Mouse (Mus musculus) bone marrow, adult 2 months (tissue): ENCODE data around the gene Wdr4. TPM values are rescaled to one million over a fixed set of nuclear protein-coding genes. Genes with fewer than 3 reads are reported as not detected.

Experiments used
- H3K27ac ChIP-seq: fragments of 200-500 bp; 2 replicates; pipeline ENCODE4 v1.5.1; 2012; ENCODE audit warnings: low read depth, mild to moderate bottlenecking, control low read depth, inconsistent platforms, low read length; ENCODE audit not compliant: control insufficient read depth, poor library complexity, insufficient read depth
- H3K4me1 ChIP-seq: fragments of 200-500 bp; 2 replicates; pipeline ENCODE4 v1.6.1; 2011; ENCODE audit warnings: low read length; ENCODE audit not compliant: control insufficient read depth, insufficient read depth
- H3K4me3 ChIP-seq: fragments of 200-500 bp; replicated peaks from 2 replicates; pipeline ENCODE3; 2011; ENCODE audit warnings: mild to moderate bottlenecking, low read depth, low read length, control low read depth; ENCODE audit not compliant: control insufficient read depth
- CTCF ChIP-seq: fragments of 200-500 bp; IDR thresholded peaks from 2 replicates; pipeline ENCODE4 v1.5.1; 2011; ENCODE audit warnings: low read length, control low read depth; ENCODE audit not compliant: control insufficient read depth, insufficient read depth
- POLR2A ChIP-seq: fragments of 200-500 bp; IDR thresholded peaks from 2 replicates; pipeline ENCODE4 v1.6.1; 2011; ENCODE audit warnings: low read depth, mild to moderate bottlenecking, control low read depth, low read length, borderline replicate concordance; ENCODE audit not compliant: control insufficient read depth
- WGBS: fragments of 180-500 bp; shearing (Covaris S2); methylation state at CpG from one replicate; pipeline ENCODE4 v1.1.7; 2018; 5-methylcytosine and 5-hydroxymethylcytosine counted together
- polyA plus RNA-seq: library from polyadenylated mRNA; stranded (reverse); fragments of >200 nt; gene quantifications from 2 replicates; pipeline ENCODE4 v1.2.4, GENCODE M21; 2011; ENCODE audit warnings: low replicate concordance; ENCODE audit not compliant: missing spikeins, insufficient read depth, insufficient read length

The Wdr4 gene
- polyA plus RNA-seq, 1 experiment = 13.6 TPM

DNA sequence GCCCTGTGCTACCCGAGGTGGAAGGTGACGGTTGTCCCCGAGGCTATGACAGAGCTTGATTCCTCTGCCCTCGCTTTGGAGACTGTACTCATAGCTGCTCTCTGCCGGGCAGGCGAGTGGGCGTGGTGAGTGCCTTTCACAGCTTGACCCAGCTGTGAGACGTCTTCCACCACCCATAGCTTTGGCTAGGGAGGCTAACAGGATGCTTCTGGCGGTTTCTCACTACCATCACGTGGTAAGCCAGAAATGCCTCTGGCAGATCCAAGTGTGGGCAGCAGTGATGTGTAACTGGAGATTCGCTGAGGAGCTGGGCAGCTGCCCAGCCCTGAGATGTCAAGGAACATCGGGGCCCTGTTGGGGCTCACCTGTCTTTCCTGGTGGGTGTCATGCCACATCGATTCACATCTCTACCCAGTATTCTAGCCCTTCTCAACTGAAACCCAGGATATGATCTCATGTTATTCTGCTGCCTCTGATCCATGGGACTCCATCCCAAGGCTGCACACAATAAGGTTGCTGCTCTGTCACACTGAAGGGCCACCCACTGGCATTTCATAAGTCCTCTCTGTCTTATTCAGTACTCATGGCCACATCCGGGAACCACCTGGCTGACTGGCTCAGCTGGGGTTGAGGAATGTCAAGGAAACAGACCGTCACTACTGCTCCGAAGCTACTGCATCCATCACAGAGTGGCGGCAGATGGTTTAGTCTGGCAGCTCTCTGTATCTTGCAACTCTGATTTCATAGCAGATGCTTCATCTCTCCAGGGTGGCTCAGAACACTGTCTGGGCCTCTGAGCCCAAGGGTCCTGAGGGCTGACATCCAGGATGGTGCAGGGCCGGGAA is 62.8 kb downstream of the Wdr4 start:
- 80% methylated on average over 18 of the region's 18 CpGs for WGBS
- no peak for TF ChIP-seq POLR2A
- no peak for TF ChIP-seq CTCF
- Histone ChIP-seq H3K4me1 (no peaks in the 10 kb centered on the region), H3K4me3 (no peak overlapping the region), H3K27ac (no peak overlapping the region)

DNA sequence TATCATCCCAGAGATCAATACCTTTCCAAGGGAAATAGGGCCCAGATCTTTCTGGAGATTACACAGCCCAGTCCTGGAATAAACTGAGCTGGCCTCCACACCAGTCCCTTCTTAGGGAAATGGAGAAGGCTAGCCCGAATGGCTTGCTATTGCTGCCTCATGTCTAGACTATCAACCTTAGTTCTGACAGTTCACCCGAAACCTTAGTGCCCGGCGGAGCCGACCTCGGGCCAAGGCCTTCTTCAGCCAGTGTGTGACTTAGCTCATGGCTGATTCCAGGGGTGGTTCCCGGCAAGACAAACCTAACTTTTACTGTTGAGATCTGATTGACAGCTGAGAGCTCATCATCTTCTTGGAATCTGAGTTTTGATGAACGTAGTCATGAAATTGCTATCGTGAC is 65.7 kb downstream of the Wdr4 start:
- 87% methylated on average over 9 of the region's 9 CpGs for WGBS

DNA sequence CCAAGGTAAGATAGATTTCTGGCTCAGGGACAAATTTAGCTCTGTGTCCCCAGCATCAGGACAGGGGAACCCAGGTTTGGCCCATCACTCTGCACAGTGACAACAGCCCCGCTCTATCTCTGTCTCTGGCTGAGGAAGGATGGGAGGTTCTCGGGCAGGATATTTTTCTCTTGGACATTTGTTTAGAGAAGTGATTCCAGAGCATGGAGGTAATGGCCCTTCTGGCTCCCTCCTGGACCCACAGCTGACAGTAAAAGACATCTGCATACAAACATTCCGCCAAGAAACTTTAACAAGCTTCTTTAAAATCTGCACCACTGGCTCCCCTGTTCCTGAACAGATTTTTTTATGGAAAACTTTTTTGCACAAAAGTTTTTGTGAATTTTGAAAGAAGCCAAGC is 66.3 kb downstream of the Wdr4 start:
- 78% methylated on average over 3 of the region's 3 CpGs for WGBS
- H3K4me1 ChIP-seq = no peaks in the 10 kb centered on the region
- no peak overlapping the region for H3K4me3 ChIP-seq
- TF ChIP-seq CTCF = no peak
- no peak for TF ChIP-seq POLR2A
- H3K27ac ChIP-seq = no peak overlapping the region

More for the DNA sequence above, 65.7 kb downstream of the Wdr4 start:
- Histone ChIP-seq H3K27ac (no peak overlapping the region), H3K4me1 (no peaks in the 10 kb centered on the region), H3K4me3 (no peak overlapping the region)
- no peak for TF ChIP-seq POLR2A
- TF ChIP-seq CTCF = no peak

DNA sequence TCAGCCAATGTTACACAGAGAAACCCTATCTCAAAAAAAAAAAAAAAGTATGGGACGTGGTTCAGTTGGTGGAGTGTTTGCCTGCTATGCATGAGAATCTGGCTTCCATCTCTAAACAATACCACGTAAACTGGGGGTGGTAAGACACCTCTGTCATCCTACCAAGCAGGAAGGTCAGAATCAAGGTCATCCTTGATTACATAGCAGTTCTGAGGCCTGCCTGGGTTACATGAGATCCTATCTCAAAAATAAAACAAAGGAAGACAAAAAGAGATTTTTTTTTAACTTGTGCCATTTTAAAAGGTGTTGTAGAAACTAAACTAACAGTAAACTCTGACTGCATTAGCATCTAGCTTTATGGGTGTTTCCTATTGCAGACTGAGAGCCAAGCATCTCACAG is 67.0 kb downstream of the Wdr4 start:
- Histone ChIP-seq H3K27ac (no peak overlapping the region), H3K4me3 (no peak overlapping the region), H3K4me1 (no peaks in the 10 kb centered on the region)
- WGBS = 67% methylated on average over 2 of the region's 2 CpGs
- TF ChIP-seq CTCF (no peak), POLR2A (no peak)

DNA sequence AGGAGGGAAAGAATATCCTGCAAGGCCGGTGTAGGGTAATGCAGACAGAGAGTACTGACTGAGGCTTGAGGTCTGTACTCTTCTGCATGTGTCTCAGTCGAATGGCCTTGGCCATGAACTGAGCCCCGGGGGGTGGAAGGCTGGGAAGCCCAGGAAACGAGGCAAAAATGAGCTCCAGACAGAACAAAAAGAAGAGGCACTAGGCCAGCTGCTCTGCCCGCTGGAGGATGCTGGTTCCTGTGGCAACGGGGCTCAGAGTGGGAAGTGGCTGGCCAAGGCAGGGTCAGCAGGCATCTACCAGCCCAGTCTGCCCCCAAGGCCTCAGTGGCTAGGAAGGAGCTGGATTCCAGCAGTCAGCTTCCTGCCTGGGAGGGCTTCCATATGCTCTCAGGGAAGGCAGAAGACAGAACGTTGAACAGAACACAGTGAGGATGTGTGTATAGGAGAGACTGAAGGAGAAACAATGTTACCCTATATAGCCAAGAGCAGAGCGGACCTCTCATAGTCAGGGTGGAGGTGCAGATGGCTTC is 68.5 kb downstream of the Wdr4 start:
- Histone ChIP-seq H3K4me3 (no peak overlapping the region), H3K4me1 (no peaks in the 10 kb centered on the region), H3K27ac (no peak overlapping the region)
- no peak for TF ChIP-seq CTCF
- no peak for TF ChIP-seq POLR2A
- WGBS = 44% methylated on average over 8 of the region's 8 CpGs

DNA sequence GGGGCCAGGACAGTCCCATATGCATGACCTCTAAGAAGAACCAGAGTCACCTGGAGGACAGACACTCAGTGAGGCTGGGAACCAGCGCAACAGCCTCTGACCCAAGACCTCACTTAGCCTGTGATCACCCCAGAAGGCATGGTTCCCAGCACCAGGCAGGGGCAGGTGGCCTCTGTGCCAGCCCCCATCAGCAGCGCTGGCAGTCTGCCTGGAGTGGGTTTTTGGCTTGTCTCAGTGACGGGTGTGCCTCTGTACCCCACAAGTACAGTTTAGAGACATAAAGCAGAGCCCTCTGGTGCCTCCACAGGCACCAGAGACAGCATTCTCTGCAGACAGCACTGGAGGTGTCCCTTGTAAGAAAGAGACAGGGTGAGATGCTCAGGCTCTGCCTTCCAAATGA is 69.6 kb downstream of the Wdr4 start:
- Histone ChIP-seq H3K4me3 (no peak overlapping the region), H3K4me1 (no peaks in the 10 kb centered on the region), H3K27ac (no peak overlapping the region)
- TF ChIP-seq CTCF = no peak
- no peak for TF ChIP-seq POLR2A
- 50% methylated on average over 3 of the region's 3 CpGs for WGBS

DNA sequence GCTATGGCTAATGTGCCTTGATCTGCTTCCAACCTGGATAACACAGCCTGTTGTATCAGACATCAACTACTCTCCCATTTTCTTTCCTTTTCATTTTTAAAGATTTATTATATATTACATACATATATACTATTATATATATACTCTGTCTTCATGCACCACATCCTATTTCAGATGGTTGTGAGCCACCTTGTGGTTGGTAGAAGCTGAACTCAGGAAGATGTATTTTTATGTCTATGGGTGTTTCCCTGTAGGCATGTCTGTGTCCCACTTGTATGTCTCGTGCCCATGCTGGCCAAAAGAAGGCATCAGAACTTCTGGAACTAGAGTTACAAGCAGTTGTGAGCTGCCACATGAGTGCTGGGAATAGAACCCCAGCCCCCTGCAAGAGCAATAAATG is 71.3 kb downstream of the Wdr4 start:
- H3K4me1 ChIP-seq = no peaks in the 10 kb centered on the region
- no peak overlapping the region for H3K27ac ChIP-seq
- TF ChIP-seq POLR2A (no peak), CTCF (no peak)
- 55% methylated on average over 1 of the region's 1 CpGs for WGBS
- H3K4me3 ChIP-seq = no peak overlapping the region

DNA sequence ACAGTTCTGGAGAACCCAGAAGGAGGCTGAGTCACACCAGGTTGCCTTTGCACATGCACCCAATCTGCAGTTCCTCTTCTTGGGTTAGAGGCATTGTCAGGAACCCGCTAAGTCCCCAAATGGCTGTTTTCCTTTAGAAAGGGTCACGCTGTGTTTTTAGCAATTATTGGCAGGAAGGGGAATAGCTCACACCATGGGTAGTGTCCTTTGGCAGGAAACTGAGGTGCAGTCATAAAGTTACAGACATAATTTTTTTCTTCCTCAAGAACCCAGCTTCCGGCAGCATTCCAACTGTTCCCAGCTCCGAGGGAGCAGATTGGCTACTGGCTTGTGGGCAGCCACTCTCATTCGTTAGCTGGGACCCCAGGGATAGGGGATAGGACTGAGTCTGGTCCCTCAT is 72.0 kb downstream of the Wdr4 start:
- no peaks in the 10 kb centered on the region for H3K4me1 ChIP-seq
- 35% methylated on average over 5 of the region's 5 CpGs for WGBS
- TF ChIP-seq POLR2A = no peak
- TF ChIP-seq CTCF = no peak
- no peak overlapping the region for H3K4me3 ChIP-seq
- H3K27ac ChIP-seq = no peak overlapping the region
